Comparison of ENCODE assay signal across 26 mouse cellular contexts in genomic region chr10:116376853-116377252, GRCm38 (mm10).
A peak's percentile ranks its signal among the peaks of the same experiment; 100 is the strongest.
DNase-seq lines count a peak whose midpoint lies in the region; ATAC-seq and TF ChIP-seq lines count a peak whose summit lies in the region.
"Had no signal": no experiment of that assay in that cellular context is flagged by ENCODE, and none has a peak within 500 bp of the region (broad histone marks: within the 10 kb centered on the region; RNA-seq: fewer than 3 reads in every experiment).

No protein-coding gene starts in this region.

- no peaks in the 10 kb centered on the region for H3K27me3 ChIP-seq in limb, embryonic 12.5 days
- H3K27me3 ChIP-seq in limb, embryonic 10.5 days (ENCODE audit: low read depth, poor library complexity, severe bottlenecking) = no peaks in the 10 kb centered on the region
- no peaks in the 10 kb centered on the region for H3K27me3 ChIP-seq in lung, postnatal 0 days (replicated peaks; ENCODE audit: insufficient read depth, low read length)
- H3K27me3 ChIP-seq: embryonic facial prominence, embryonic 12.5 days; heart, embryonic 12.5 days; heart, embryonic 15.5 days; hindbrain, embryonic 13.5 days had no signal

- no peaks in the 10 kb centered on the region for H3K9me3 ChIP-seq in limb, embryonic 12.5 days
- H3K9me3 ChIP-seq in limb, embryonic 10.5 days (replicated peaks) = no peaks in the 10 kb centered on the region
- H3K9me3 ChIP-seq in lung, postnatal 0 days (ENCODE audit: low read length) = no peaks in the 10 kb centered on the region
- H3K9me3 ChIP-seq: embryonic facial prominence, embryonic 12.5 days; forebrain, embryonic 12.5 days; heart, embryonic 12.5 days; heart, embryonic 15.5 days; hindbrain, embryonic 10.5 days; hindbrain, embryonic 13.5 days had no signal

- H3K9ac ChIP-seq in limb, embryonic 12.5 days (replicated peaks) = no peak overlapping the region
- H3K9ac ChIP-seq in lung, postnatal 0 days (replicated peaks; ENCODE audit: low read depth) = no peak overlapping the region
- H3K9ac ChIP-seq: embryonic facial prominence, embryonic 12.5 days; forebrain, embryonic 12.5 days; heart, embryonic 12.5 days; heart, embryonic 15.5 days; hindbrain, embryonic 13.5 days had no signal

- 74% methylated on average over 4 of the region's 4 CpGs for WGBS in limb, embryonic 12.5 days
- 94% methylated on average over 4 of the region's 4 CpGs for WGBS in limb, embryonic 10.5 days
- WGBS in lung, postnatal 0 days = 37% methylated on average over 4 of the region's 4 CpGs

- no peak for DNase-seq in limb, embryonic 10.5 days (ENCODE audit: low spot score)
- peak; percentile 42 for DNase-seq in lung, postnatal 0 days (ENCODE audit: low spot score)
- no peak for DNase-seq in lung, postnatal 25 days (ENCODE audit: low spot score)
- DNase-seq in adipocyte (ENCODE audit: low spot score) = peak; percentile 16
- DNase-seq in thymus, postnatal 36 days = no peak
- DNase-seq: adrenal gland, postnatal 10 days; adrenal gland, postnatal 36 days; cerebellum, adult 18-20 months; cerebellum, adult 9-10 months; cerebellum, postnatal 14 days; gastrocnemius, postnatal 10 days; gastrocnemius, postnatal 36 days; heart, postnatal 10 days; heart, postnatal 36 days had no signal

- TF ChIP-seq EP300 in lung, postnatal 0 days (IDR thresholded peaks at IDR 0.05) = no peak

- no peaks in the 10 kb centered on the region for H3K36me3 ChIP-seq in limb, embryonic 12.5 days
- H3K36me3 ChIP-seq in limb, embryonic 10.5 days = no peaks in the 10 kb centered on the region
- no peaks in the 10 kb centered on the region for H3K36me3 ChIP-seq in lung, postnatal 0 days (ENCODE audit: insufficient read depth, low read length)
- H3K36me3 ChIP-seq: embryonic facial prominence, embryonic 12.5 days; forebrain, embryonic 12.5 days; heart, embryonic 15.5 days; hindbrain, embryonic 10.5 days; hindbrain, embryonic 13.5 days had no signal

- H3K4me1 ChIP-seq in limb, embryonic 12.5 days (replicated peaks) = no peaks in the 10 kb centered on the region
- 0 out of 2 replicates have a peak, but pooled peaks cover 6% of the 10 kb centered on the region for H3K4me1 ChIP-seq in limb, embryonic 10.5 days
- no peaks in the 10 kb centered on the region for H3K4me1 ChIP-seq in lung, postnatal 0 days (ENCODE audit: insufficient read depth, low read depth, low read length)
- H3K4me1 ChIP-seq: embryonic facial prominence, embryonic 12.5 days; forebrain, embryonic 12.5 days; heart, embryonic 12.5 days; heart, embryonic 15.5 days; hindbrain, embryonic 10.5 days; hindbrain, embryonic 13.5 days had no signal

- no peak overlapping the region for H3K4me2 ChIP-seq in limb, embryonic 12.5 days
- no peak overlapping the region for H3K4me2 ChIP-seq in lung, postnatal 0 days (replicated peaks; ENCODE audit: low read depth, low read length)
- H3K4me2 ChIP-seq: embryonic facial prominence, embryonic 12.5 days; forebrain, embryonic 12.5 days; heart, embryonic 12.5 days; heart, embryonic 15.5 days; hindbrain, embryonic 13.5 days had no signal

- TF ChIP-seq CTCF in lung, postnatal 0 days (IDR thresholded peaks at IDR 0.05) = no peak

- no peak for ATAC-seq in limb, embryonic 12.5 days (ENCODE audit: insufficient number of reproducible peaks, insufficient read depth, low FRiP score, low TSS enrichment, low read depth)
- no peak; the same call in 1 of the 2 replicates for ATAC-seq in lung, postnatal 0 days
- ATAC-seq: activated CD4-positive, CD25-positive, alpha-beta regulatory T cell, adult 4 months; CD4-positive, CD25-positive, alpha-beta regulatory T cell, adult 4 months; forebrain, embryonic 16.5 days; hindbrain, embryonic 16.5 days had no signal

- H3K27ac ChIP-seq in limb, embryonic 12.5 days = peak overlapping the region; percentile 35; the same call in 1 of the 2 replicates
- no peak overlapping the region for H3K27ac ChIP-seq in limb, embryonic 10.5 days
- no peak overlapping the region for H3K27ac ChIP-seq in lung, postnatal 0 days (ENCODE audit: low read length)
- H3K27ac ChIP-seq: embryonic facial prominence, embryonic 12.5 days; forebrain, embryonic 12.5 days; heart, embryonic 15.5 days; hindbrain, embryonic 10.5 days; hindbrain, embryonic 13.5 days had no signal

- no peak overlapping the region for H3K4me3 ChIP-seq in limb, embryonic 12.5 days (replicated peaks)
- H3K4me3 ChIP-seq in limb, embryonic 10.5 days = no peak overlapping the region
- H3K4me3 ChIP-seq in lung, postnatal 0 days (ENCODE audit: low read depth, low read length) = no peak overlapping the region
- H3K4me3 ChIP-seq: embryonic facial prominence, embryonic 12.5 days; erythroblast, embryonic 14.5 days; forebrain, embryonic 12.5 days; heart, embryonic 12.5 days; heart, embryonic 15.5 days; hindbrain, embryonic 10.5 days; hindbrain, embryonic 13.5 days had no signal

Comparison
In these comparisons a context has a peak if more than half of its experiments do, and no peak if none do; other contexts are left out.
1. DNase-seq: peak in lung, postnatal 0 days (single experiment) and adipocyte (single experiment); none in limb, embryonic 10.5 days (single experiment), lung, postnatal 25 days (single experiment) and thymus, postnatal 36 days (0 of 2).